16 mouse cellular contexts compared by ENCODE assay signal in genomic region chr10:117642491-117643262, GRCm38 (mm10).
"Had no signal": no experiment of that assay in that cellular context is flagged by ENCODE, and none has a peak within 500 bp of the region (broad histone marks: within the 10 kb centered on the region; RNA-seq: fewer than 3 reads in every experiment).

No protein-coding gene starts in this region.

- H3K4me3 ChIP-seq: limb, embryonic 13.5 days; liver, embryonic 12.5 days; liver, embryonic 15.5 days; lung, embryonic 15.5 days; stomach, embryonic 15.5 days had no signal

- H3K36me3 ChIP-seq: limb, embryonic 13.5 days; liver, embryonic 12.5 days; liver, embryonic 15.5 days; lung, embryonic 15.5 days; stomach, embryonic 15.5 days had no signal

- H3K27me3 ChIP-seq: limb, embryonic 13.5 days; liver, embryonic 12.5 days; liver, embryonic 15.5 days; lung, embryonic 15.5 days; stomach, embryonic 15.5 days had no signal

- H3K4me1 ChIP-seq: lung, embryonic 15.5 days; stomach, embryonic 15.5 days had no signal

- ATAC-seq: liver, embryonic 12.5 days had no signal

- H3K4me2 ChIP-seq: limb, embryonic 13.5 days; liver, embryonic 12.5 days; liver, embryonic 15.5 days; lung, embryonic 15.5 days; midbrain, embryonic 11.5 days; stomach, embryonic 15.5 days had no signal

- H3K27ac ChIP-seq: limb, embryonic 13.5 days; liver, embryonic 12.5 days; liver, embryonic 15.5 days; lung, embryonic 15.5 days; stomach, embryonic 15.5 days had no signal

- H3K9ac ChIP-seq: limb, embryonic 13.5 days; liver, embryonic 12.5 days; liver, embryonic 15.5 days; lung, embryonic 15.5 days; stomach, embryonic 15.5 days had no signal

- H3K9me3 ChIP-seq: limb, embryonic 13.5 days; liver, embryonic 12.5 days; liver, embryonic 15.5 days; lung, embryonic 15.5 days; stomach, embryonic 15.5 days had no signal

- DNase-seq: kidney, postnatal 4 days; left cerebral cortex, postnatal 4 days; liver; lung, adult 18-20 months; lung, postnatal 14 days; lung, postnatal 4 days; right cerebral cortex, adult 18-20 months; right cerebral cortex, postnatal 14 days; spleen, adult 18-20 months; thymus, postnatal 25 days had no signal
